Mouse (Mus musculus) CD8-positive naive resting alpha-beta T cell, adult 2 months (primary cell): ENCODE results near the gene Arhgef38.

ENCODE experiments used
- DNase-seq, 2 experiments: peaks; one replicate each; pipeline ENCODE4 v3.0.0; 2022; ENCODE audit warnings: low read depth in 2 of 2, low spot score in 2 of 2

The Arhgef38 gene

GRCm38 (mm10) chr3:133092936-133093335 is 141.8 kb downstream of the Arhgef38 start:
- DNase-seq: no peak

- no peak for DNase-seq
These were observed 142.4 kb downstream of the Arhgef38 start for GRCm38 (mm10) chr3:133092274-133092853.

DNA sequence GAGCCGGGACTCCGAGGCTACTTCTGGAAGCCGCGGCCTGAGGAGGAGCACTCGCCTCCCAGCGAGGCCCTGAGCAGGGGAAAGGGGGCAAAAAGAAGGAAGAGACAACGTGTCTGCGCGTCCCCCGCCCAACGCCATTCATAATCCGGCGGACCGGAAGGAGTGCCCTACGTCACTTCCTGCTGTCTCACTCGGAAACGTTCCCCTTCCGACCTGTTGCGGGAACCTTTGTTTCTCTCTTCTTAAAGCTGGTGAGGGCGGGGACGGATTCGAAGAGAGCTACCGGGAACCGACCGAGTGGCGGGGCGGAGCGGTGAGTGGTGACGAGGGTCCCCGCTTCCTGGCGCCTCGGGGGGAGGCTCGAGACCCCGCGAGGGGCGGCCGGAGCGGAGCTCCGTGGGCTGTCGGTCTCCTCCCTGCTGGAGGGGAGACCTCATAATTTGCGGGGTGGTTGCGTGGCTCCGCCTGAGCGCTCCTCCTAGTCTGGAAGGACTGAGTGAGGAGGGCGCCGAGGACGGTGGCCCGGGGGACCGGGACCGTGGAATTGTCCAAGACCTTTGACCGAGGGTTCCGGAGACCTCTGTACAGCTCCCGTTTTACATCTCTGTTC is 143.0 kb downstream of the Arhgef38 start, which contains the start of the genes Ints12 and Gstcd:
Gene Ints12 (plus strand): TSS at position 177 of the 610 bp plus-strand sequence.
Gene Gstcd (minus strand): TSS at position 370 of the 610 bp plus-strand sequence.
- DNase-seq: peak; percentile 90 to 93

DNA sequence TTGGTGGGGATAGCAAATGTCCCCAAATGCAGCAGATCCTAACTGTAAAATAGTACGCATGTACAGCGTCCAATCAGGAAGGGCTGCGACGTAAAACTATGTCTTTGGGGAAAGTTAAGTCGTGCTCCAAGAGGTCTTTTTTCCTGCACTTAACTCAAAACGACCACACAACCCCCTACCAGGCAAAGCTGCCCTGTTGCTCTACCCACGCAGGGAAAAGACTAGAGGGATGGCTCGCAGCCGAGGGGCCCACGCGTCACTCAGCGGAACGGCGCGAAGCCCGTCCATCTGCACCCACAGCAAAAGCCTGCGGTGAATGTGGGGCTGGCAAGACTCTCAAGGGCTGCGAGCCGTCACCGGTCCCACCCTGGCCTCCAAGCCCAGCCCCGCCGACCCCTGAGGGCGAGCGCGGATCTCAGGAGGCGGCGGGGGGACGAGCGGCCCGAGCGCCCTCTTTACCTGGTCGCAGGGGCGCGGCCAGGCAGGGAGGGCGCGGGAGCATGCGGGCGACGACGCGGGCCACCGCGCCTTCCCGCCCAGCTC is 143.6 kb downstream of the Arhgef38 start:
- no peak for DNase-seq

DNA sequence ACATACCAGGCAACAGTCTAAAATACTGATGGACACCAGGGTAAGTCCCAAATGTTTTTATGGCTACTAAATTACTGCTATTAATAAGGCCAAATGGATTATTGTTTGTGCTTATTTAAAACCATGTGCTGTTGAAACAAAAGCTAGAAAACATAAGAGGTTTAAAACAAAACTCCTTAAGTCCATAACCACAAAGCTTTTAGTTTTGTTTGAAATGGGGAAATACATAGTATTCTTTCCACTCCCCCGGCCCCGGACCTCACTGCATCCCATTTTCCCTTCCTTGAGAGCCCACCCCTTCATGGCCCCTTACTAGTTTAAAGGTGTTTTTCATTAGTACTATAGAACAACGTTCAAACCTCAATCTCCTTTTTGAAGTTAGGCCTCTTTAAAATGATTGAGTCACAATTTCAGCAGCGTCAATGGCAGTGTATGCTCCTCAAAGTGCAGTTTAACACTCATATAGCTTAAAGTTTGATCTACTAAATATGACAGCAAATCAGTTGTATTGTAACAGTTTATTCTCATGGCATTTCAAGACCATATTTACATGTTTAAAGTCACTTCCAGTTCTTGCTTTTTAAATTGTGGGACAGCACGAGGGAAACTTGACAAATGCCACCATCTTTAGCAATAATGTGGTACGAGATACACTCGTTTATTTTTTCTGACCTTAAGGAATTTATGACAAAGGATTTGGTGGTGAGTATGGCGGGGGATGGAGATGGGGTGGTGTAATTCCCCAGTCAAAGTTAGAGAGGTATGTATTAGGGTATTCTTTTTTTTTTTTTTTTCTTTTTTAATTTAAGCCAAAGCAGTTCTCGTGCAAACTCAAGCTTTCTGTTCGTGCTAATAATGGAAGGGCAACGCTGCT is 144.3 kb downstream of the Arhgef38 start:
- no peak for DNase-seq

- peak in 1 of 2 experiments; percentile 27 for DNase-seq
These were observed 148.9 kb downstream of the Arhgef38 start for GRCm38 (mm10) chr3:133085858-133086257.

DNA sequence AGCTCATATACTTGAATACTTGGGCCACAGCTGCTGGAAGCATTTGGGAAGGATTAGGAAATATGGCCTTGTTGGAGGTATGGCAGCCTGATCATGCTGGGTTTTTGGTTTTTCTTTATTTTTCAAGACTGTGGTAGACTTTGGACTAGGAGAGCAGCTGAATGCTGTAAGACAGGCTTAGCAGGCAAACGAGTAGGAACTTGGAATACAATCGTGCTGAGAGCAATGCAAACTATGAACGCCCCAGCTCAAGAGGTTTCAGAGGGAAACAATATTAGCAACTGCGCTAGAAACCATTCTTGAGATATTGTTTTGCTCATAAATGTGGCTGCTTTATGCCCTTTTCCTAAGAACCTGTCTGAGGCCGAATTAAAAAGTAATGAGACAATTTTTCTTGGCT is 152.0 kb downstream of the Arhgef38 start:
- no peak for DNase-seq

DNA sequence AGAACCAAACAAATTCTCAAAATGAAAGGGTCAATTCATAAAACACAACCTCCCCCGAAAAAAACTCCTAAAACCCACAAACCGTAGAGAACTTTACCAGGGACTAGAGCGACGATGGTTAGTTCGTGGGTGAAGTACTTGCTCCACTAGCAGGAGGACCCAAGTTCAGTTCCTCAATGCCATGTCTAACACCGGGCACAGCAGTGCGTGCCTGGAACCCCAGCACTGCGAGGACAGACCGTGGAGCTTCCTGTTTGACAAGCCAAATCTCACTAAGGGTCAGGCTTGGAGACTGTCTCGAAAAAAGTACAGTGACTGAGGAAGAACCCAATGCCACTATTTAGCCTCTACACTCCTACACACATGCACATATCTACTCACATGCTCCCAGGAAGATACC is 159.2 kb downstream of the Arhgef38 start:
- no peak for DNase-seq
